Mouse (Mus musculus): ENCODE data around the gene Gpld1. TPM values are rescaled to one million over a fixed set of nuclear protein-coding genes. Genes with fewer than 3 reads are reported as not detected.

The Gpld1 gene
- polyA plus RNA-seq (2012; rRNA removed): 0.11 and 0.13 TPM in 2 replicates

- DNase-seq (ENCODE audit: low read depth in 1 of 2, low spot score in 2 of 2): no peak
- no peak for TF ChIP-seq CTCF (IDR thresholded peaks at IDR 0.05; ENCODE audit: extremely low read depth, insufficient read depth, insufficient read length, insufficient replicate concordance)
- no peak for TF ChIP-seq POLR2A (IDR thresholded peaks at IDR 0.05; ENCODE audit: low read depth, low read length)
Measured at GRCm38 (mm10) chr13:24942512-24943282, at the start of gene Gpld1. Gene Gpld1 (plus strand): TSS chr13:24943152.

GRCm38 (mm10) chr13:24893880-24894279, 49.1 kb upstream of the Gpld1 start:
- Histone ChIP-seq H3K4me3 (ENCODE audit: extremely low read depth, insufficient read depth, insufficient read length) (no peak overlapping the region), H3K27ac (ENCODE audit: insufficient read depth, low read length) (no peak overlapping the region), H3K36me3 (ENCODE audit: control insufficient read depth, insufficient read depth, low read length) (no peaks in the 10 kb centered on the region), H3K4me1 (ENCODE audit: control insufficient read depth, insufficient read depth, insufficient read length) (no peaks in the 10 kb centered on the region), H3K27me3 (ENCODE audit: control insufficient read depth, insufficient read depth, low read length) (no peaks in the 10 kb centered on the region)
- WGBS: 84% methylated on average over 2 of the region's 2 CpGs
- TF ChIP-seq POLR2A (IDR thresholded peaks at IDR 0.05; ENCODE audit: low read depth, low read length): no peak
- no peak for TF ChIP-seq CTCF (IDR thresholded peaks at IDR 0.05; ENCODE audit: extremely low read depth, insufficient read depth, insufficient read length, insufficient replicate concordance)
- DNase-seq (ENCODE audit: low read depth in 1 of 2, low spot score in 2 of 2): no peak

More at GRCm38 (mm10) chr13:24942512-24943282, at the start of gene Gpld1:
- Histone ChIP-seq H3K27ac (ENCODE audit: insufficient read depth, low read length) (no peak within 1 kb of the TSS), H3K4me3 (ENCODE audit: extremely low read depth, insufficient read depth, insufficient read length) (no peak within 1 kb of the TSS), H3K27me3 (ENCODE audit: control insufficient read depth, insufficient read depth, low read length) (no peaks in the 10 kb centered on the region), H3K4me1 (ENCODE audit: control insufficient read depth, insufficient read depth, insufficient read length) (peaks cover 3% of the 10 kb centered on the region; the same call in 1 of the 2 replicates), H3K36me3 (ENCODE audit: control insufficient read depth, insufficient read depth, low read length) (no peaks in the 10 kb centered on the region)
- 62% methylated on average over 17 of the region's 17 CpGs for WGBS

GRCm38 (mm10) chr13:24901916-24902315, 41.0 kb upstream of the Gpld1 start:
- Histone ChIP-seq H3K4me3 (ENCODE audit: extremely low read depth, insufficient read depth, insufficient read length) (no peak overlapping the region), H3K36me3 (ENCODE audit: control insufficient read depth, insufficient read depth, low read length) (no peaks in the 10 kb centered on the region), H3K4me1 (ENCODE audit: control insufficient read depth, insufficient read depth, insufficient read length) (no peaks in the 10 kb centered on the region), H3K27ac (ENCODE audit: insufficient read depth, low read length) (no peak overlapping the region), H3K27me3 (ENCODE audit: control insufficient read depth, insufficient read depth, low read length) (no peaks in the 10 kb centered on the region)
- no peak for TF ChIP-seq POLR2A (IDR thresholded peaks at IDR 0.05; ENCODE audit: low read depth, low read length)
- WGBS: 85% methylated on average over 2 of the region's 2 CpGs
- DNase-seq (ENCODE audit: low read depth in 1 of 2, low spot score in 2 of 2): no peak

- Histone ChIP-seq H3K27ac (ENCODE audit: insufficient read depth, low read length) (no peak overlapping the region), H3K4me3 (ENCODE audit: extremely low read depth, insufficient read depth, insufficient read length) (no peak overlapping the region), H3K27me3 (ENCODE audit: control insufficient read depth, insufficient read depth, low read length) (no peaks in the 10 kb centered on the region), H3K4me1 (ENCODE audit: control insufficient read depth, insufficient read depth, insufficient read length) (no peaks in the 10 kb centered on the region), H3K36me3 (ENCODE audit: control insufficient read depth, insufficient read depth, low read length) (no peaks in the 10 kb centered on the region)
- WGBS: 89% methylated on average over 6 of the region's 6 CpGs
- no peak for DNase-seq (ENCODE audit: low read depth in 1 of 2, low spot score in 2 of 2)
- TF ChIP-seq CTCF (IDR thresholded peaks at IDR 0.05; ENCODE audit: extremely low read depth, insufficient read depth, insufficient read length, insufficient replicate concordance) (no peak), POLR2A (IDR thresholded peaks at IDR 0.05; ENCODE audit: low read depth, low read length) (no peak)
Measured at GRCm38 (mm10) chr13:24903412-24903811, 39.5 kb upstream of the Gpld1 start.

- Histone ChIP-seq H3K4me3 (ENCODE audit: extremely low read depth, insufficient read depth, insufficient read length) (no peak overlapping the region), H3K36me3 (ENCODE audit: control insufficient read depth, insufficient read depth, low read length) (no peaks in the 10 kb centered on the region), H3K27me3 (ENCODE audit: control insufficient read depth, insufficient read depth, low read length) (no peaks in the 10 kb centered on the region), H3K27ac (ENCODE audit: insufficient read depth, low read length) (no peak overlapping the region), H3K4me1 (ENCODE audit: control insufficient read depth, insufficient read depth, insufficient read length) (no peaks in the 10 kb centered on the region)
- no peak for TF ChIP-seq CTCF (IDR thresholded peaks at IDR 0.05; ENCODE audit: extremely low read depth, insufficient read depth, insufficient read length, insufficient replicate concordance)
- no peak for TF ChIP-seq POLR2A (IDR thresholded peaks at IDR 0.05; ENCODE audit: low read depth, low read length)
- 90% methylated on average over 12 of the region's 12 CpGs for WGBS
- DNase-seq (ENCODE audit: low read depth in 1 of 2, low spot score in 2 of 2): no peak
Measured at GRCm38 (mm10) chr13:24905422-24905821, 37.5 kb upstream of the Gpld1 start.

- DNase-seq (ENCODE audit: low read depth in 1 of 2, low spot score in 2 of 2): no peak
- Histone ChIP-seq H3K4me3 (ENCODE audit: extremely low read depth, insufficient read depth, insufficient read length) (no peak overlapping the region), H3K4me1 (ENCODE audit: control insufficient read depth, insufficient read depth, insufficient read length) (no peaks in the 10 kb centered on the region), H3K27me3 (ENCODE audit: control insufficient read depth, insufficient read depth, low read length) (no peaks in the 10 kb centered on the region), H3K27ac (ENCODE audit: insufficient read depth, low read length) (no peak overlapping the region), H3K36me3 (ENCODE audit: control insufficient read depth, insufficient read depth, low read length) (no peaks in the 10 kb centered on the region)
- TF ChIP-seq POLR2A (IDR thresholded peaks at IDR 0.05; ENCODE audit: low read depth, low read length): no peak
- no peak for TF ChIP-seq CTCF (IDR thresholded peaks at IDR 0.05; ENCODE audit: extremely low read depth, insufficient read depth, insufficient read length, insufficient replicate concordance)
- 78% methylated on average over 11 of the region's 11 CpGs for WGBS
Measured at GRCm38 (mm10) chr13:24906831-24907570, 36.0 kb upstream of the Gpld1 start.

- Histone ChIP-seq H3K4me3 (ENCODE audit: extremely low read depth, insufficient read depth, insufficient read length) (no peak overlapping the region), H3K36me3 (ENCODE audit: control insufficient read depth, insufficient read depth, low read length) (no peaks in the 10 kb centered on the region), H3K4me1 (ENCODE audit: control insufficient read depth, insufficient read depth, insufficient read length) (no peaks in the 10 kb centered on the region), H3K27me3 (ENCODE audit: control insufficient read depth, insufficient read depth, low read length) (no peaks in the 10 kb centered on the region), H3K27ac (ENCODE audit: insufficient read depth, low read length) (no peak overlapping the region)
- DNase-seq (ENCODE audit: low read depth in 1 of 2, low spot score in 2 of 2): no peak
- TF ChIP-seq POLR2A (IDR thresholded peaks at IDR 0.05; ENCODE audit: low read depth, low read length) (no peak), CTCF (IDR thresholded peaks at IDR 0.05; ENCODE audit: extremely low read depth, insufficient read depth, insufficient read length, insufficient replicate concordance) (no peak)
- WGBS: 94% methylated on average over 1 of the region's 1 CpGs
Measured at GRCm38 (mm10) chr13:24909112-24909511, 33.8 kb upstream of the Gpld1 start.
